Mouse (Mus musculus) thymus, postnatal 0 days (tissue): ENCODE data around the gene Cdca4. TPM values are rescaled to one million over a fixed set of nuclear protein-coding genes. Genes with fewer than 3 reads are reported as not detected.

ENCODE experiments used
- polyA plus RNA-seq: library from polyadenylated mRNA; unstranded; fragments of >200 nt; fragmentation: Nextera tagmentation; extraction: Ambion mirVana; gene quantifications from 2 replicates; pipeline ENCODE4 v1.2.1, GENCODE M21; 2015

Gene Cdca4
- polyA plus RNA-seq, 1 experiment from 2014 or later: 151 TPM

Other genes with a start within 250 kb of the Cdca4 start
- gene Inf2, start 240.6 kb downstream of the Cdca4 start, polyA plus RNA-seq: 2.2 and 3.1 TPM in 2 replicates
- gene Adssl1, start 209.4 kb downstream of the Cdca4 start, polyA plus RNA-seq: 10.1 and 10.6 TPM in 2 replicates
- 174 and 203 TPM in 2 replicates for gene Siva1, start 184.7 kb downstream of the Cdca4 start, polyA plus RNA-seq
- 60.8 and 80.4 TPM in 2 replicates for gene Akt1, start 154.5 kb downstream of the Cdca4 start, polyA plus RNA-seq
- gene Zbtb42, start 150.6 kb downstream of the Cdca4 start, polyA plus RNA-seq: 2.6 and 2.8 TPM in 2 replicates
- 4.3 and 4.9 TPM in 2 replicates for gene Cep170b, start 109.0 kb downstream of the Cdca4 start, polyA plus RNA-seq
- gene Pld4, start 68.8 kb downstream of the Cdca4 start, polyA plus RNA-seq: 46.2 and 49.3 TPM in 2 replicates
- gene Ahnak2, start 26.8 kb downstream of the Cdca4 start, polyA plus RNA-seq: 1.0 and 1.2 TPM in 2 replicates
- gene Clba1, start 20.5 kb downstream of the Cdca4 start, polyA plus RNA-seq: 4.8 and 4.9 TPM in 2 replicates
- 26.6 and 28.5 TPM in 2 replicates for gene Gpr132, start 38.8 kb upstream of the Cdca4 start, polyA plus RNA-seq
- 8.3 and 10.2 TPM in 2 replicates for gene Jag2, start 100.4 kb upstream of the Cdca4 start, polyA plus RNA-seq
- gene Nudt14, start 112.7 kb upstream of the Cdca4 start, polyA plus RNA-seq: 93.9 and 98.4 TPM in 2 replicates
- 16.4 and 18.0 TPM in 2 replicates for gene Btbd6, start 147.1 kb upstream of the Cdca4 start, polyA plus RNA-seq
- 70.8 and 89.0 TPM in 2 replicates for gene Brf1, start 171.3 kb upstream of the Cdca4 start, polyA plus RNA-seq
- gene Pacs2, start 185.1 kb upstream of the Cdca4 start, polyA plus RNA-seq: 5.2 and 6.4 TPM in 2 replicates
- gene Tex22, start 245.1 kb upstream of the Cdca4 start, polyA plus RNA-seq: not detected in 2 replicates